Mouse (Mus musculus) fat pad, adult 2 months (tissue): ENCODE measurements around the gene Psme2.

Source experiments
- DNase-seq: peaks from one replicate; pipeline ENCODE4 v3.0.0-alpha.2; 2011; ENCODE audit warnings: low read depth, low spot score; ENCODE audit errors: extremely low read depth

Psme2 gene

GRCm38 (mm10) chr14:55590748-55591330 is at the start of gene Psme2:
Gene Psme2, minus strand, starts transcription at chr14:55591113.
- peak; percentile 76 for DNase-seq

DNA sequence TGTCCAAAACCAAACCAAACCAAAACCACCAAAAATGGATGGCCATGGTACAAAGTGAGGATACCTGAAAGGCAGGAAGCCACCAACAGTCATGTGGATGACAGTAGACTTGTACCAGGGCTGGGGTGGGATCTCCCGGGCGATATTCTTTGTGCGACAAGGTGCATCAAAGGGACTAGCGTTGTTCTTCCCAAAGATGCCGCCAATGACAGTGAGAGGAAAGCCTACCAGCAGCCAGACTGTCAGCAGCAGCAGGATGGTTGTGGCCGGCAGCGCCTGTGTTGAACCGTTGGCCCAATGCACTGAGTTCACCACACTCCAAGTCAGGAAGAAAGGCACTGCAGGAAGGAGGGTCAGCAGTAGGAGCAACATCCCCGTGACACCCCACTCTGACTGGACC is 46.9 kb upstream of the Psme2 start, which contains the start of gene Gm49378:
Gm49378 (minus strand) TSS at position 101 of the 400 bp plus-strand sequence.
- no peak for DNase-seq

GRCm38 (mm10) chr14:55635523-55636007 is 44.7 kb upstream of the Psme2 start, which contains the start of gene Ipo4:
Gene Ipo4, minus strand, starts transcription at chr14:55635957.
- no peak for DNase-seq

GRCm38 (mm10) chr14:55634874-55635522 is 44.1 kb upstream of the Psme2 start:
- no peak for DNase-seq

DNA sequence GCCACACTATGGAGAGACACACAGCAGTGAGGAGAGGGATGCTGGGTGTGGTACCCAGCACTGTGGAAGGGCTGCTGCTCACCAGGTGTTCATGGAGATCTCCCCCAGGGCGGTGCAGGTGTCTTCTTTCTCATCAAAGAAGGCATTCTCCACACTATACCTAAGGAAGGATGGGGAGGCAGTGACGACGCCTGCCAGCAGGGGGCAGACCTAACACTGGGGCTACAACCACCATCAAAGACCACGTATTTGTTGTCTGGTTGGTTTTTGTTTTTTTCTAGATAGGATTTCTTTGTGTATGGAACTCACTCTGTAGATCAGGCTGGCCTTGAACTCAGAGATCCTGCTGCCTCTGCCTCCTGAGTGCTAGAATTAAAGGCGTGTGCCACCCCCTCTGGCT is 38.4 kb upstream of the Psme2 start:
- DNase-seq = no peak

DNA sequence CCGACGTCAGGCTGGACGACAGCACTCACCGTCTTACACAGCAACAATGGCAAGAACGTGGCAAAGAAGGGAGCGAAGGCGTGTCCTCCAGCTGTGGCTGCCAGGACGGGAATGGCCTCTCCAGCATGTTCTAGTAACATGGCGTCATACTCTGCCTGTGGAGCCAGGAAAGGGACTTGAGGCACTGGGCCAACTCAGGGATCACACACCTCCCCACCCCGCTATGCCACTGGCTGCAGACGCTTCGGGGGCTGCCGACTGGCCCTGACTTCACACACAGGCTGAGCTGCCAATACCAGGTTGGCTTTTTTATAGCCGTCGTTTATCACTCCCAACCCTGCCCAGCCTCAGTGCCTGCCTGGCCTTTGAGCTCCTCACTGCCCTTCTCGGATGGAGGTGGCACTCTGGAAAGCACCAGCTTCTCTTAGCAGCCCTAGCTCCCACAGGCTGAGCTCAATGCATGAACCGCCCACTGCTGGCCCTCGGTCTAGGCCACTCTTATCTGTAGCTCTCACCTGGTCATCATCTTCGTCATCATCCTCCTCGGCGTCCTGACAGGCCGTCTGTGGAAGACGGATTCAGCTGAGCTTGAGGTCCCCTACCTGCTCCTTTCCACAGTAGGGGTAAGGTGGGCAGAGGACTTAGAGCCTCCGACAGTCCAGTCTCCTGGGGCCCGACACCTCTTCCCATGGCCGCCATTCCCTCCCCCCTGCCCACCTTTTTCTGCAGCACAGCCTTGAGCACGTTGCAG is 37.3 kb upstream of the Psme2 start:
- DNase-seq = no peak

DNA sequence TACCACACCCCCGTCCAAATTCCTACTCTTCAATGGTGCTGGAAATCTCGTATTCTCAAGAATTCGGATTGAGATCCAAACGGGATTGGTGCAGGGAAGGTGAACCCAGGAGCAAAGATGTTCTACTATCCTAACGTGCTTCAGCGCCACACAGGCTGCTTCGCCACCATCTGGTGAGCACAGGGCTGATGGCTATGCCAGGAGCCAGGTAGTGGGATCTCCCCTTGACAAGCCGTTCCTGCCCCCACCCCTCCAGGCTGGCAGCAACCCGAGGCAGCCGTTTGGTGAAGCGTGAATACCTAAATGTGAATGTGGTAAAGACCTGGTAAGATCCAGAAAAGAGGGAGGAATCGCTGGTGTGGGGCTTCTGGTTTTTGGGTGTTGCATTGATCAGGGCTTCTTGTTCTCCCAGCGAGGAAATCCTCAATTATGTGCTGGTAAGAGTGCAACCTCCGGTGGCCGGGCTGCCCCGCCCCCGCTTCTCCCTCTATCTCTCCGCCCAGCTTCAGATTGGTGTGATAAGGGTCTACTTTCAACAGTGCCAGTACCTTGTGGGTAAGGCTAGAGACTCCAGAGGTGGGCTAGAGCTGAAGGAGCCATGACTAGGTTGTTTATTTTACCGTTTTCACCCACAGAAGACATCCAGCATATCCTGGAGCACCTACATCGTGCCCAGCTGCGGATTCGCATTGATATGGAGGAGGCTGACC is 27.7 kb upstream of the Psme2 start:
- DNase-seq = no peak

DNA sequence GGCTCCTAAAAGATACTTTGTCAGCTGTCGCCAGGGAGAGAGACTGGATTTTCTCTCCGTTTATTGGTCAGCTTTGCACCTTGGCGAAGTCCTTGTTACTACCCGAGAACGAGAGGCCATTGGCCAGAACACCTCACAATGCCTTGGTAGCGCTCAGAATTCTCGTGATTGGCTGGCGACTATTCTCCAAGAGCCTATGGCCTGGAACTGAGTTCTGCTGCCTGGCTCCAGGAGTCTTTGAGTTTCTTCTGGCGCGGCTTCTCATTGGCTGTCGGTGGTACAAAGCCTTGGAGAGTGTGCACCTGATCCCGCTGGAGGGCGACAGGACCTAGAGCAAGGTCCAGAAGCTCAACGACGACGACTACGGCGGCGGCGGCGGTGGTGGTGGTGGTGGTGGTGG is 26.9 kb upstream of the Psme2 start, which contains the start of gene Rec8:
Rec8 (plus strand) TSS at position 216 of the 400 bp plus-strand sequence.
- DNase-seq = no peak

- DNase-seq = no peak
These were observed 25.9 kb upstream of the Psme2 start for GRCm38 (mm10) chr14:55616844-55617243.

DNA sequence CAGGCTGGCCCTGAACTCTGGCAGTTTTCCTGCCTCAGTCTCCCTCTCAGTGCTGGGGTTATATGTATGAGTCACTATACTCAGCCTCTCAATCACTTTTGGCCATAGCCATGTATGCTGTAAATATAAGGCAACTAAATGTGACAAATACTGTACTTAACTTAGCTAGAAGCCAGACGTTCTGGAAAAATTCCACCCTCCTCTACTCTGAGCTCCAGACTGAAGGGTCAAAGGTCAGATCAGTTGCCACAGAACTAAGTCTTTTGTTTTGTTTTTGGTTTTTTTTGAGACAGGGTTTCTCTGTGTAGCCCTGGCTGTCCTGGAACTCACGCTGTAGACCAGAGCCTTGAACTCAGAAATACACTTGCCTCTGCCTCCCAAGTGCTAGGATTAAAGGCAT is 25.0 kb upstream of the Psme2 start:
- no peak for DNase-seq

GRCm38 (mm10) chr14:55614565-55615178 is 23.8 kb upstream of the Psme2 start:
- DNase-seq = no peak

- no peak for DNase-seq
These were observed 22.4 kb upstream of the Psme2 start for GRCm38 (mm10) chr14:55613346-55613745.

GRCm38 (mm10) chr14:55608339-55608738 is 17.4 kb upstream of the Psme2 start:
- DNase-seq = no peak

DNA sequence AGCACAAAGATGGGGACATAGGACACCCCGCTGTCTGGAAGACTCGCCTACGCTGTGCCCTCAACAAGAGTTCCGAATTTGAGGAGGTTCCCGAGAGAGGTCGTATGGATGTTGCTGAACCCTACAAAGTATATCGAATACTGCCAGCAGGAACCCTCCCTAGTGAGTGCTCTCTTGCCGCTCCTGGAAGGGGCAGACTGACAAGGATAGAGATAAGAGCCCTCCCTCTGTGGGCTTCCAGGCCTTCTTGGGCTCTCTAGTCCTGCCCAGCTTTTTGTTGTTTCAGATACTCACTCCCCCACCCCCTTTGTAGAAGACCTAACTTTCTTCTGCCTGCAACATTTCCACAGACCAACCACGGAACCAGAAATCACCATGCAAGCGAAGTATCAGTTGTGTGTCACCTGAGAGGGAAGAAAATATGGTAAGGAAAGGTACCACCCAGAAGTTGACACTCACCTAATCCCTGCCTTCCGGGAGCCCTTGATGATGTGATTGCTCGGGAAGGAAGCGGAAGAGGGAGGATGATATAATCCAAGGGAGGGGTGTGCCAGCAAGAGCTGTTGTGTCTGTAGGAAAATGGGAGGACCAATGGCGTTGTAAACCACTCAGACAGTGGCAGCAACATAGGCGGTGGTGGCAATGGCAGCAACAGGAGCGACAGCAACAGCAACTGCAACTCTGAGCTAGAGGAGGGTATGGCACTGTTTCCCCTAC is 15.0 kb upstream of the Psme2 start:
- DNase-seq = no peak

GRCm38 (mm10) chr14:55604823-55605222 is 13.9 kb upstream of the Psme2 start:
- DNase-seq = no peak

- peak; percentile 66 for DNase-seq
These were observed 13.0 kb upstream of the Psme2 start for GRCm38 (mm10) chr14:55603633-55604576.

- DNase-seq = no peak
These were observed 12.3 kb upstream of the Psme2 start, which contains the start of gene Irf9 for GRCm38 (mm10) chr14:55603271-55603632. Gene Irf9, plus strand, starts transcription at chr14:55603571.

GRCm38 (mm10) chr14:55598521-55599390 is 7.8 kb upstream of the Psme2 start:
- no peak for DNase-seq
